7 mouse cellular contexts compared by ENCODE assay signal in the genomic region with DNA sequence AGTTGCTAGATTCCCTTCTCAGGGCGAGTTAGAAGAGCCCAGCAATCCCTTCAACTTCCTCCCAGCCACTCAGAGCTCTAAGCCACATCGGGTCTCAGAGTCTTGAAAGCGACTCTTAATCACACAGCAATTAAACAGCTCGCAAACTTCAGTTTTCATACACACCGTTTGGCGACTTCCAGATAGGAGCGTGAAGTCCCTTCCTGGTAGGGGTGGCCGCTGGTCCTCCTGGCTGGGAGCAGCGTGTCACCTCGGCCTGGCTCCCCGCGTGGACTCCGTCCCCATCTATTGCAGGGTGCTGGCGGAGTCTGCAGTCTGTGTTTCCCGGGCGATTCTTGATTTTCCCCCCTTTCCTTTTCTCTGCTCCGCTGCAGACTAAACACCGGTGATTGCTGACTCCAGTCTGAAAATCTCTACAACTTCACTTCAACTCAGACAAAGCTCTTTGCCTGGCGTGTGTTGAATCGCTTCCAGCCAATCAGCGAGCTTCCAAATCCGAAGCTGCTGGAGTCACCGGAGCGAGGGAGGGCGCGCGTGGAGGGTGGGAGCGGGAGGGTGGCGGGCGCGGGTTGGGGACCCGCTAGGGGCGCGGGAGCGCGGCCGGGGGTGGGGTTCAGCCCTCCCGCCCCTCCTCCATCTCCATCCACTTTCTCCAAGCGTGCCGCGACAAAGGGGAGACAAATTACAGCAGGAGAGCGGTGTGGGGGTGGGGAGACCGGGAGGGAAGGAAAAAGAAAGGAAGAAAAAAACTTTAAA. TPM values are rescaled to one million over a fixed set of nuclear protein-coding genes. Genes with fewer than 3 reads are reported as not detected.
DNase-seq lines count a peak whose midpoint lies in the region; ATAC-seq and TF ChIP-seq lines count a peak whose summit lies in the region.

Gene Pcdh18 (minus strand): TSS at position 456 of the 756 bp plus-strand sequence.

- no peaks in the 10 kb centered on the region for H3K27me3 ChIP-seq in intestine, embryonic 14.5 days (replicated peaks; ENCODE audit: control insufficient read depth, insufficient read depth, low read length)
- H3K27me3 ChIP-seq in limb, embryonic 11.5 days (ENCODE audit: control insufficient read depth, insufficient read depth, low read length), result no peaks in the 10 kb centered on the region
- H3K27me3 ChIP-seq in midbrain, embryonic 15.5 days (replicated peaks), result no peaks in the 10 kb centered on the region
- H3K27me3 ChIP-seq in testis, adult 2 months (ENCODE audit: control insufficient read depth, insufficient read depth, low read length), result no peaks in the 10 kb centered on the region

- peaks cover 13% of the 10 kb centered on the region for H3K36me3 ChIP-seq in intestine, embryonic 14.5 days (ENCODE audit: control insufficient read depth, insufficient read depth, low read length)
- H3K36me3 ChIP-seq in limb, embryonic 11.5 days (ENCODE audit: control insufficient read depth, insufficient read depth, low read length), result peaks cover 10% of the 10 kb centered on the region
- H3K36me3 ChIP-seq in midbrain, embryonic 15.5 days (replicated peaks), result no peaks in the 10 kb centered on the region
- no peaks in the 10 kb centered on the region for H3K36me3 ChIP-seq in testis, adult 2 months (ENCODE audit: control insufficient read depth, insufficient read depth, low read length)

- H3K9ac ChIP-seq in intestine, embryonic 14.5 days (ENCODE audit: low read length), result peak within 1 kb of the TSS; percentile 77
- H3K9ac ChIP-seq in limb, embryonic 11.5 days (ENCODE audit: low read length), result peak within 1 kb of the TSS; percentile 98
- H3K9ac ChIP-seq in midbrain, embryonic 15.5 days, result peak within 1 kb of the TSS; percentile 65

- TF ChIP-seq CTCF in testis, adult 2 months (IDR thresholded peaks at IDR 0.05; ENCODE audit: control insufficient read depth, insufficient read depth, insufficient replicate concordance, low read depth, low read length), result no peak

- WGBS in intestine, embryonic 14.5 days, result under 1% methylated on average over 43 of the region's 43 CpGs
- under 1% methylated on average over 43 of the region's 43 CpGs for WGBS in limb, embryonic 11.5 days
- under 1% methylated on average over 43 of the region's 43 CpGs for WGBS in midbrain, embryonic 15.5 days

- peak; percentile 87 for ATAC-seq in intestine, embryonic 14.5 days (replicated peaks; ENCODE audit: low FRiP score, low TSS enrichment, low read depth)
- ATAC-seq in limb, embryonic 11.5 days (ENCODE audit: insufficient number of reproducible peaks, low FRiP score, low TSS enrichment, low read depth), result peak; percentile 95
- ATAC-seq in midbrain, embryonic 15.5 days (replicated peaks), result peak; percentile 90

- intact Hi-C loops in gastrocnemius, postnatal 14 days (cut with DNase I; ENCODE audit: low total_unique reads), result no loop called here

- no peaks in the 10 kb centered on the region for H3K9me3 ChIP-seq in intestine, embryonic 14.5 days (ENCODE audit: control insufficient read depth, low read length)
- H3K9me3 ChIP-seq in limb, embryonic 11.5 days (ENCODE audit: control insufficient read depth, low read length), result no peaks in the 10 kb centered on the region
- H3K9me3 ChIP-seq in midbrain, embryonic 15.5 days, result no peaks in the 10 kb centered on the region

- no peak for TF ChIP-seq POLR2A in testis, adult 2 months (IDR thresholded peaks at IDR 0.05; ENCODE audit: control insufficient read depth, low read depth, low read length)

- peak within 1 kb of the TSS; percentile 96 for H3K27ac ChIP-seq in intestine, embryonic 14.5 days (ENCODE audit: low read depth)
- H3K27ac ChIP-seq in limb, embryonic 11.5 days (replicated peaks; ENCODE audit: low read depth, low read length), result peak within 1 kb of the TSS; percentile 99
- H3K27ac ChIP-seq in midbrain, embryonic 15.5 days, result peak within 1 kb of the TSS; percentile 82
- no peak within 1 kb of the TSS for H3K27ac ChIP-seq in testis, adult 2 months (ENCODE audit: control insufficient read depth, insufficient read depth, low read depth, low read length)

- peak within 1 kb of the TSS; percentile 79 for H3K4me2 ChIP-seq in intestine, embryonic 14.5 days (ENCODE audit: low read length)
- H3K4me2 ChIP-seq in limb, embryonic 11.5 days (ENCODE audit: low read depth, severe bottlenecking), result peak within 1 kb of the TSS; percentile 79
- peak within 1 kb of the TSS; percentile 85 for H3K4me2 ChIP-seq in midbrain, embryonic 15.5 days

- peak; percentile 87 for DNase-seq in adrenal gland, postnatal 10 days
- DNase-seq in embryo, embryonic 10 days (ENCODE audit: low spot score), result peak; percentile 93
- DNase-seq in gastrocnemius, postnatal 14 days, result peak; percentile 90
- DNase-seq in intestine, embryonic 14.5 days (ENCODE audit: low spot score), result peak; percentile 85
- peak; percentile 95 for DNase-seq in limb, embryonic 11.5 days (ENCODE audit: low spot score)

- H3K4me3 ChIP-seq in intestine, embryonic 14.5 days (ENCODE audit: low read depth, low read length), result peak within 1 kb of the TSS; percentile 65
- peak within 1 kb of the TSS; percentile 55 for H3K4me3 ChIP-seq in limb, embryonic 11.5 days (ENCODE audit: low read depth, low read length)
- H3K4me3 ChIP-seq in midbrain, embryonic 15.5 days, result peak within 1 kb of the TSS; percentile 68
- peak within 1 kb of the TSS; percentile 57 for H3K4me3 ChIP-seq in testis, adult 2 months (ENCODE audit: control insufficient read depth, low read depth, low read length)

- peaks cover 13% of the 10 kb centered on the region for H3K4me1 ChIP-seq in intestine, embryonic 14.5 days (replicated peaks; ENCODE audit: control insufficient read depth, insufficient read depth, low read length)
- peaks cover 9% of the 10 kb centered on the region; the same call in 1 of the 2 replicates for H3K4me1 ChIP-seq in limb, embryonic 11.5 days (ENCODE audit: control insufficient read depth, insufficient read depth, low read length)
- peaks cover 33% of the 10 kb centered on the region for H3K4me1 ChIP-seq in midbrain, embryonic 15.5 days
- no peaks in the 10 kb centered on the region; the same call in 1 of the 2 replicates for H3K4me1 ChIP-seq in testis, adult 2 months (ENCODE audit: control insufficient read depth, insufficient read depth, low read length)

RNA-seq across cellular contexts. Expression of gene Pcdh18, which starts in this region (rescaled TPM):
- 10 to 100 TPM; 10.7 to 12.9 TPM for total RNA-seq in adrenal gland, postnatal 10 days (2021)
- total RNA-seq in gastrocnemius, postnatal 14 days (2021), result 1 to 10 TPM; 6.3 to 8.4 TPM
- polyA plus RNA-seq in intestine, embryonic 14.5 days (2014; fragmentation: Nextera tagmentation; extraction: Ambion mirVana), result 61.4 and 74.9 TPM in 2 replicates
- polyA plus RNA-seq in limb, embryonic 11.5 days (2014; fragmentation: Nextera tagmentation; extraction: Ambion mirVana), result 130 and 152 TPM in 2 replicates
- polyA plus RNA-seq in midbrain, embryonic 15.5 days (2015; fragmentation: Nextera tagmentation; extraction: Ambion mirVana), result 38.4 and 39.1 TPM in 2 replicates
- 0.09 and 0.12 TPM in 2 replicates for polyA plus RNA-seq in testis, adult 2 months (2012; rRNA removed)

Comparison
In these comparisons a context has a peak if more than half of its experiments do, and no peak if none do; other contexts are left out.
1. RNA of gene Pcdh18 (polyA plus RNA-seq): 130 to 152 TPM in limb, embryonic 11.5 days, 61.4 to 74.9 TPM in intestine, embryonic 14.5 days and 38.4 to 39.1 TPM in midbrain, embryonic 15.5 days; 0.09 to 0.12 TPM in testis, adult 2 months; every median in the first group is over 10 times any median in the second.
2. Peak in every context shown above with its lines, with median percentiles within 50 percentile points of each other: DNase-seq, ATAC-seq, H3K4me2 ChIP-seq, H3K4me3 ChIP-seq and H3K9ac ChIP-seq.